Mouse (Mus musculus): ENCODE results near the gene Ahnak. TPM values are rescaled to one million over a fixed set of nuclear protein-coding genes. Genes with fewer than 3 reads are reported as not detected.

Ahnak gene
- total RNA-seq, 1 experiment: 155 TPM

DNA sequence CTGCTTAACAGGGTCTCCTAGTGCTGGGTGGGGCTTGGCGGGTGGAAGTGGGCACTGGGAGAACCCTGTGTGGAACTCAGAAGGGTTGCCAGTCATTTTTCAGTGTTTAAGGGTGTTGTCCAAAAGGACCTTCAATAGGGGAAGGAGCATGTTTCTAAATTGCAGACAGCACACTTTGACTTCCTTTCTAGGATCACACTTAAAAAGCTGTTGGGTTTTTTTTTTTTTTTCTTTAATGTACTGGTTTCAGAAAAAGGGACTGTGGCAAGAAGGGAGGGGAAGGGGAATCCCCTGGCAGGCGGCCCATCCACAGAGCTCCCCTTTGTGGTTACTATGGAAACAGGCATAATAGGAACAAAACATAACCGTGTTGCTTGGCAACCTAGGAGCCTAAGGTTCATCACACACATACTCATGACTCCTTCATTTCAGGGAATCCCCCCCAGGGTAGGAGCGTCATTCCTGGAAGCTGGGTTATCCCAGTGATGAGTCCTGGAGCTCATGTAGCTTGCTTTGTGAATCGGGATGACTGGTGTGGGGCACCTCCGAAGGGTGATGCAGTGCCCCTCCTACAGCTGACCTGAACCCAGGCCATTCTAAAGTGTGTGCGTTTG is 4.7 kb upstream of the Ahnak start:
- H3K27ac ChIP-seq (ENCODE audit: insufficient read depth, low read depth, low read length, poor library complexity, severe bottlenecking): no peak overlapping the region
- H3K4me1 ChIP-seq (ENCODE audit: control insufficient read depth in 2 of 2, insufficient read depth in 2 of 2, low read length in 2 of 2, poor library complexity in 1 of 2): peaks cover 1 to 21% of the 10 kb centered on the region in 2 experiments; a peak in 3 of 4 replicates
- no peak overlapping the region for H3K9ac ChIP-seq (ENCODE audit: insufficient read depth, low read depth, low read length, poor library complexity, severe bottlenecking)
- in situ Hi-C loops (cut with MboI; ENCODE audit: low sequenced_read_pairs in 2 of 2, unreplicated experiment in 2 of 2): loop anchor here in 1 of 2 experiments (25.0 kb wide), 1 partner anchor 103 kb away; the partner anchor contains the start of gene Scgb1a1
- peaks cover 10% of the 10 kb centered on the region for H3K36me3 ChIP-seq (ENCODE audit: control insufficient read depth, insufficient read depth, low read length, poor library complexity, severe bottlenecking)
- DNase-seq (ENCODE audit: low read depth, low spot score): no peak
- H3K9me3 ChIP-seq (ENCODE audit: control insufficient read depth, insufficient read depth, low read depth, low read length): no peaks in the 10 kb centered on the region
- TF ChIP-seq HCFC1 (IDR thresholded peaks at IDR 0.05; ENCODE audit: borderline replicate concordance, insufficient read depth, low read length) (no peak), ZNF384 (IDR thresholded peaks at IDR 0.05; ENCODE audit: low read depth, low read length) (peak; percentile 71; the same call in 1 of the 2 replicates)
- no peak overlapping the region for H3K4me3 ChIP-seq (ENCODE audit: insufficient read depth in 1 of 2, low read depth in 1 of 2, low read length in 2 of 2, poor library complexity in 1 of 2, severe bottlenecking in 1 of 2)

DNA sequence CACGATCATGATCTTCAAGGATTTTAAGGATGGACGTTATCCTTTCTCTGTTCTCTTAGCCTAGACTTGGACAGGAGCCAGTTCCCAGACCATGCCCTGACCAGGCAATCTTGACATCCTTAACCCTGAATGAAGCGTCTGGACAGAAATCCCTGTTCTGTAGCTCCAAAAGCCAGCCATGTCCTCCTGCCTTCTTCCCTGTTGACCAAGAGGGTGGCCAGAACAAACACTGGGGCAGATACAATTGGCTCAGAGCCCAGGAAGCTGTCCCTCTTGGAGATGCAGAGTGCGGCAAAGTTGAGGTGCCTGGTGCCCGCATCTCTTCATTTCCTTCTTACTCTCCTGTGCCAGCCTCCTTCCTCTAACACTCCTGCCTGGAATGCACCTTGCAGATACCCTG is 3.2 kb upstream of the Ahnak start:
- Histone ChIP-seq H3K36me3 (ENCODE audit: control insufficient read depth, insufficient read depth, low read length, poor library complexity, severe bottlenecking) (peaks cover 2% of the 10 kb centered on the region; the same call in 1 of the 2 replicates), H3K27ac (ENCODE audit: insufficient read depth, low read depth, low read length, poor library complexity, severe bottlenecking) (no peak overlapping the region), H3K9me3 (ENCODE audit: control insufficient read depth, insufficient read depth, low read depth, low read length) (no peaks in the 10 kb centered on the region), H3K4me1 (ENCODE audit: control insufficient read depth in 2 of 2, insufficient read depth in 2 of 2, low read length in 2 of 2, poor library complexity in 1 of 2) (peaks cover 3 to 20% of the 10 kb centered on the region in 2 experiments; a peak in 3 of 4 replicates), H3K9ac (ENCODE audit: insufficient read depth, low read depth, low read length, poor library complexity, severe bottlenecking) (no peak overlapping the region), H3K4me3 (ENCODE audit: insufficient read depth in 1 of 2, low read depth in 1 of 2, low read length in 2 of 2, poor library complexity in 1 of 2, severe bottlenecking in 1 of 2) (no peak overlapping the region)
- in situ Hi-C loops (cut with MboI; ENCODE audit: low sequenced_read_pairs in 2 of 2, unreplicated experiment in 2 of 2): loop anchor here in 1 of 2 experiments (25.0 kb wide), 1 partner anchor 101 kb away; the partner anchor contains the start of gene Scgb1a1
- DNase-seq (ENCODE audit: low read depth, low spot score): no peak
- no peak for TF ChIP-seq ZC3H11A (IDR thresholded peaks at IDR 0.05; ENCODE audit: borderline replicate concordance, low read depth, low read length)
- no peak for TF ChIP-seq ZNF384 (IDR thresholded peaks at IDR 0.05; ENCODE audit: low read depth, low read length)
- no peak for TF ChIP-seq CHD2 (IDR thresholded peaks at IDR 0.05; ENCODE audit: low read depth, low read length)
- no peak for TF ChIP-seq HCFC1 (IDR thresholded peaks at IDR 0.05; ENCODE audit: borderline replicate concordance, insufficient read depth, low read length)
- no peak for TF ChIP-seq MAFK (IDR thresholded peaks at IDR 0.05; ENCODE audit: insufficient read depth, low read depth, low read length)

DNA sequence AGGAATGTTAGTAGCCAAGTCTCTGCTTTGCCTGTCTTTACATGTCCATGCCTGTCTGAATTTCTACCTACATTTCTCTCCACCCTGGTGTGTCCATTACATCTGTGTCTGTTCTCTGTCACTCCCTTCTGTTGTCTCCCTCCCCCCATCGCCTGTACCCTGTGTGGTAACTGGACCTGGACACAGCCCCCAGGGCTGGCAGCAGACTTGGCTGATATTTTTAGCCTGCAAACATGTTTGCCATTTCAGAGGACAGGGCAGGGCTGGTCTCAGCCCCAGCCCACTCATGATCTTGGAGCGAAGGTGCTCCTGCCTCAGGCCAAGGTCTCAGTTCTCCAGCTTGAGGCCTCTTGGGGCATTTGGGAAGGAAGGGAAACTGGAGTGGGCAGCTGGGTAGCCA is 1.3 kb upstream of the Ahnak start:
- no peak overlapping the region for H3K27ac ChIP-seq (ENCODE audit: insufficient read depth, low read depth, low read length, poor library complexity, severe bottlenecking)
- no peak overlapping the region for H3K9ac ChIP-seq (ENCODE audit: insufficient read depth, low read depth, low read length, poor library complexity, severe bottlenecking)
- H3K4me1 ChIP-seq (ENCODE audit: control insufficient read depth in 2 of 2, insufficient read depth in 2 of 2, low read length in 2 of 2, poor library complexity in 1 of 2): peaks cover 9 to 25% of the 10 kb centered on the region in 2 experiments; a peak in 3 of 4 replicates
- DNase-seq (ENCODE audit: low read depth, low spot score): no peak
- in situ Hi-C loops (cut with MboI; ENCODE audit: low sequenced_read_pairs in 2 of 2, unreplicated experiment in 2 of 2): loop anchor here in 1 of 2 experiments (25.0 kb wide), 1 partner anchor 99 kb away; the partner anchor contains the start of gene Scgb1a1
- TF ChIP-seq MAFK (IDR thresholded peaks at IDR 0.05; ENCODE audit: insufficient read depth, low read depth, low read length) (no peak), ZC3H11A (IDR thresholded peaks at IDR 0.05; ENCODE audit: borderline replicate concordance, low read depth, low read length) (no peak), ZNF384 (IDR thresholded peaks at IDR 0.05; ENCODE audit: low read depth, low read length) (no peak), CHD2 (IDR thresholded peaks at IDR 0.05; ENCODE audit: low read depth, low read length) (no peak), HCFC1 (IDR thresholded peaks at IDR 0.05; ENCODE audit: borderline replicate concordance, insufficient read depth, low read length) (no peak)
- H3K4me3 ChIP-seq (ENCODE audit: insufficient read depth in 1 of 2, low read depth in 1 of 2, low read length in 2 of 2, poor library complexity in 1 of 2, severe bottlenecking in 1 of 2): no peak overlapping the region
- no peaks in the 10 kb centered on the region for H3K36me3 ChIP-seq (ENCODE audit: control insufficient read depth, insufficient read depth, low read length, poor library complexity, severe bottlenecking)
- no peaks in the 10 kb centered on the region for H3K9me3 ChIP-seq (ENCODE audit: control insufficient read depth, insufficient read depth, low read depth, low read length)

DNA sequence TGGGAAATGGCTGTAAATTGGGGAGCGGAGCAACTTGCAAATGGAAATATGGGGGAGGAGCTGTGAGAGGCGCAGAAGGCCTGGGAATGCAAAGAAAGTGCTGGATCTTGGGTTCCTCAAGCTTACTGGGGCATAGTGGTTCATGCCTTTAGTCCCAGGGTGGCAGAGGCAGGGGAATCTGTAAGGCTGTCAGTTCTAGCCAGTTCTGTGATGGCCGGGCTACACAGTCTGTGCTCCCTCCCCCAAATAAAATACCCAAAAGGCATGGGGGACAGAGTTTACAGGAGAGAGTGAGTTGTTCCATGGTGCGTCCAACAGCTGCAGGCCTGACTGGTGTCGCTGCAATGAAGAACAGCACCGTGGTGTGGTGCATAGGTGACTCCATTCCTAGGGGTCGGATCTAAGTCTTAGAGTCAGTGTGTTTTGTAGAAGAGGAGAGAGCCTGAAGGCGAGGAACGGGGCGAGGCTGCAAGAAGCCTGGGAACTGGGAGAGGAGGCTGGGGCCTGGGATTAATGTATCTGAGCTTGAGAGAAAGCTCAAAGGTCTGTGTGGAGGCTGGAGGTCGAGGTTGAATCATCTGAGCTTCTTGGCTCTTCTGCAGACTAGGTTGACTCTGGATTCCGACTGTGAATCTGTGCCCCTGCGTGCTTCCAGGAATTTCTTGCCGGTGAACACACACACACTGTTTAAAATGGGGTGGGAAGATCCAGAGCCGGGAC is 578 bp upstream of the Ahnak start:
- Histone ChIP-seq H3K4me1 (ENCODE audit: control insufficient read depth in 2 of 2, insufficient read depth in 2 of 2, low read length in 2 of 2, poor library complexity in 1 of 2) (peaks cover 9 to 29% of the 10 kb centered on the region in 2 experiments; a peak in 3 of 4 replicates), H3K36me3 (ENCODE audit: control insufficient read depth, insufficient read depth, low read length, poor library complexity, severe bottlenecking) (no peaks in the 10 kb centered on the region), H3K27ac (ENCODE audit: insufficient read depth, low read depth, low read length, poor library complexity, severe bottlenecking) (no peak overlapping the region), H3K9me3 (ENCODE audit: control insufficient read depth, insufficient read depth, low read depth, low read length) (no peaks in the 10 kb centered on the region), H3K9ac (ENCODE audit: insufficient read depth, low read depth, low read length, poor library complexity, severe bottlenecking) (peak overlapping the region; percentile 75), H3K4me3 (ENCODE audit: insufficient read depth in 1 of 2, low read depth in 1 of 2, low read length in 2 of 2, poor library complexity in 1 of 2, severe bottlenecking in 1 of 2) (peak overlapping the region; percentile 79 to 84)
- no peak for DNase-seq (ENCODE audit: low read depth, low spot score)
- in situ Hi-C loops (cut with MboI; ENCODE audit: low sequenced_read_pairs in 2 of 2, unreplicated experiment in 2 of 2): loop anchor here in 1 of 2 experiments (25.0 kb wide), 1 partner anchor 99 kb away; the partner anchor contains the start of gene Scgb1a1
- TF ChIP-seq HCFC1 (IDR thresholded peaks at IDR 0.05; ENCODE audit: borderline replicate concordance, insufficient read depth, low read length) (no peak), CHD2 (IDR thresholded peaks at IDR 0.05; ENCODE audit: low read depth, low read length) (no peak), ZNF384 (IDR thresholded peaks at IDR 0.05; ENCODE audit: low read depth, low read length) (no peak), ZC3H11A (IDR thresholded peaks at IDR 0.05; ENCODE audit: borderline replicate concordance, low read depth, low read length) (no peak), MAFK (IDR thresholded peaks at IDR 0.05; ENCODE audit: insufficient read depth, low read depth, low read length) (no peak)

All from ES-E14 (cell line).